Mouse (Mus musculus) layer of hippocampus, adult 9-10 months (tissue): ENCODE measurements around the gene Gm20388.

Experiments used
- DNase-seq: peaks from one replicate; pipeline ENCODE4 v3.0.0; 2022; ENCODE audit warnings: low spot score

The Gm20388 gene

GRCm38 (mm10) chr8:120746007-120746701, 835.5 kb downstream of the Gm20388 start:
- DNase-seq: no peak

GRCm38 (mm10) chr8:120747286-120747685, 836.6 kb downstream of the Gm20388 start:
- DNase-seq: no peak

- DNase-seq: no peak
Observed at GRCm38 (mm10) chr8:120750616-120751015, 840.0 kb downstream of the Gm20388 start.

GRCm38 (mm10) chr8:120751226-120752081, 840.8 kb downstream of the Gm20388 start:
- DNase-seq: no peak

- DNase-seq: no peak
Observed at GRCm38 (mm10) chr8:120752082-120752452, 841.4 kb downstream of the Gm20388 start.

- no peak for DNase-seq
Observed at GRCm38 (mm10) chr8:120753476-120753875, 842.8 kb downstream of the Gm20388 start.

GRCm38 (mm10) chr8:120755306-120756297, 845.0 kb downstream of the Gm20388 start:
- DNase-seq: no peak

GRCm38 (mm10) chr8:120758005-120758404, 847.4 kb downstream of the Gm20388 start:
- DNase-seq: no peak

GRCm38 (mm10) chr8:120759847-120760246, 849.2 kb downstream of the Gm20388 start:
- DNase-seq: no peak

GRCm38 (mm10) chr8:120760341-120761215, 849.9 kb downstream of the Gm20388 start:
- DNase-seq: no peak

GRCm38 (mm10) chr8:120763267-120763666, 852.6 kb downstream of the Gm20388 start:
- DNase-seq: no peak

- DNase-seq: no peak
Observed at GRCm38 (mm10) chr8:120764638-120765037, 854.0 kb downstream of the Gm20388 start.

GRCm38 (mm10) chr8:120766622-120767021, 856.0 kb downstream of the Gm20388 start:
- DNase-seq: no peak

- no peak for DNase-seq
Observed at GRCm38 (mm10) chr8:120768454-120769218, 858.0 kb downstream of the Gm20388 start.

GRCm38 (mm10) chr8:120777184-120777583, 866.5 kb downstream of the Gm20388 start:
- no peak for DNase-seq

GRCm38 (mm10) chr8:120777732-120778131, 867.1 kb downstream of the Gm20388 start:
- DNase-seq: no peak

- DNase-seq: no peak
Observed at GRCm38 (mm10) chr8:120779106-120779505, 868.5 kb downstream of the Gm20388 start.

GRCm38 (mm10) chr8:120783781-120784180, 873.1 kb downstream of the Gm20388 start:
- DNase-seq: no peak

GRCm38 (mm10) chr8:120786753-120787152, 876.1 kb downstream of the Gm20388 start:
- DNase-seq: no peak

GRCm38 (mm10) chr8:120787631-120788030, 877.0 kb downstream of the Gm20388 start:
- DNase-seq: no peak
